Mouse (Mus musculus): ENCODE results near the gene Kif6.

Gene Kif6

GRCm38 (mm10) chr17:49837417-49837816 is 222.5 kb downstream of the Kif6 start:
- DNase-seq (ENCODE audit: low read depth in 1 of 2, low spot score in 2 of 2), result no peak

- no peak for DNase-seq (ENCODE audit: low read depth in 1 of 2, low spot score in 2 of 2)
Measured at GRCm38 (mm10) chr17:49839243-49839642, 224.3 kb downstream of the Kif6 start.

- DNase-seq (ENCODE audit: low read depth in 1 of 2, low spot score in 2 of 2), result no peak
Measured at GRCm38 (mm10) chr17:49851210-49851609, 236.3 kb downstream of the Kif6 start.

GRCm38 (mm10) chr17:49852183-49852582 is 237.2 kb downstream of the Kif6 start:
- no peak for DNase-seq (ENCODE audit: low read depth in 1 of 2, low spot score in 2 of 2)

GRCm38 (mm10) chr17:49855785-49856184 is 240.8 kb downstream of the Kif6 start:
- DNase-seq (ENCODE audit: low read depth in 1 of 2, low spot score in 2 of 2), result no peak

GRCm38 (mm10) chr17:49860057-49860816 is 245.3 kb downstream of the Kif6 start:
- DNase-seq (ENCODE audit: low read depth in 1 of 2, low spot score in 2 of 2), result no peak

- DNase-seq (ENCODE audit: low read depth in 1 of 2, low spot score in 2 of 2), result no peak
Measured at GRCm38 (mm10) chr17:49863597-49863996, 248.7 kb downstream of the Kif6 start.

GRCm38 (mm10) chr17:49865604-49866003 is 250.7 kb downstream of the Kif6 start:
- DNase-seq (ENCODE audit: low read depth in 1 of 2, low spot score in 2 of 2), result no peak

- no peak for DNase-seq (ENCODE audit: low read depth in 1 of 2, low spot score in 2 of 2)
Measured at GRCm38 (mm10) chr17:49866653-49867215, 251.8 kb downstream of the Kif6 start.

- DNase-seq (ENCODE audit: low read depth in 1 of 2, low spot score in 2 of 2), result no peak
Measured at GRCm38 (mm10) chr17:49867321-49868137, 252.6 kb downstream of the Kif6 start.

- no peak for DNase-seq (ENCODE audit: low read depth in 1 of 2, low spot score in 2 of 2)
Measured at GRCm38 (mm10) chr17:49869246-49869645, 254.3 kb downstream of the Kif6 start.

GRCm38 (mm10) chr17:49872305-49872704 is 257.4 kb downstream of the Kif6 start:
- DNase-seq (ENCODE audit: low read depth in 1 of 2, low spot score in 2 of 2), result no peak

GRCm38 (mm10) chr17:49874746-49875145 is 259.8 kb downstream of the Kif6 start:
- no peak for DNase-seq (ENCODE audit: low read depth in 1 of 2, low spot score in 2 of 2)

GRCm38 (mm10) chr17:49875401-49875800 is 260.5 kb downstream of the Kif6 start:
- DNase-seq (ENCODE audit: low read depth in 1 of 2, low spot score in 2 of 2), result no peak

- DNase-seq (ENCODE audit: low read depth in 1 of 2, low spot score in 2 of 2), result no peak
Measured at GRCm38 (mm10) chr17:49875939-49876651, 261.2 kb downstream of the Kif6 start.

- DNase-seq (ENCODE audit: low read depth in 1 of 2, low spot score in 2 of 2), result no peak
Measured at GRCm38 (mm10) chr17:49880919-49881744, 266.2 kb downstream of the Kif6 start.

GRCm38 (mm10) chr17:49881796-49882195 is 266.9 kb downstream of the Kif6 start:
- no peak for DNase-seq (ENCODE audit: low read depth in 1 of 2, low spot score in 2 of 2)

GRCm38 (mm10) chr17:49883136-49883755 is 268.3 kb downstream of the Kif6 start:
- no peak for DNase-seq (ENCODE audit: low read depth in 1 of 2, low spot score in 2 of 2)

- DNase-seq (ENCODE audit: low read depth in 1 of 2, low spot score in 2 of 2), result no peak
Measured at GRCm38 (mm10) chr17:49885035-49885434, 270.1 kb downstream of the Kif6 start.

- DNase-seq (ENCODE audit: low read depth in 1 of 2, low spot score in 2 of 2), result no peak
Measured at GRCm38 (mm10) chr17:49889629-49890028, 274.7 kb downstream of the Kif6 start.

All from monocyte, adult 2 months (primary cell).